Mouse (Mus musculus) hindbrain, embryonic 10.5 days (tissue): ENCODE data around the gene Hepacam. TPM values are rescaled to one million over a fixed set of nuclear protein-coding genes. Genes with fewer than 3 reads are reported as not detected.

Experiments used
- DNase-seq: peaks from one replicate; pipeline ENCODE4 v3.0.0-alpha.2; 2017; ENCODE audit warnings: low spot score
- H3K27ac ChIP-seq: fragments of 300-500 bp; sonication (generic); 2 replicates; pipeline ENCODE4 v1.5.1; 2016; ENCODE audit warnings: mild to moderate bottlenecking, moderate library complexity
- H3K27me3 ChIP-seq: fragments of 300-500 bp; sonication (generic); 2 replicates; pipeline ENCODE4 v1.6.1; 2016; ENCODE audit warnings: mild to moderate bottlenecking; ENCODE audit not compliant: poor library complexity, insufficient read depth, severe bottlenecking
- H3K36me3 ChIP-seq: fragments of 300-500 bp; sonication (generic); 2 replicates; pipeline ENCODE4 v1.6.1; 2016; ENCODE audit warnings: mild to moderate bottlenecking, moderate library complexity
- H3K4me1 ChIP-seq: fragments of 300-500 bp; sonication (generic); replicated peaks from 2 replicates; pipeline ENCODE4 v1.6.1; 2016; ENCODE audit warnings: mild to moderate bottlenecking
- H3K4me3 ChIP-seq: fragments of 300-500 bp; sonication (generic); 2 replicates; pipeline ENCODE4 v1.5.1; 2016; ENCODE audit warnings: mild to moderate bottlenecking, moderate library complexity
- H3K9me3 ChIP-seq: fragments of 300-500 bp; sonication (generic); 2 replicates; pipeline ENCODE4 v1.6.1; 2016; ENCODE audit warnings: mild to moderate bottlenecking, moderate library complexity
- WGBS: fragments of 180-500 bp; shearing (Covaris S2); methylation state at CpG from one replicate; pipeline ENCODE4 v1.1.7; 2016; 5-methylcytosine and 5-hydroxymethylcytosine counted together
- polyA plus RNA-seq: library from polyadenylated mRNA; unstranded; fragments of >200 nt; fragmentation: Nextera tagmentation; extraction: Ambion mirVana; gene quantifications from 2 replicates; pipeline ENCODE4 v1.2.1, GENCODE M21; 2016

Hepacam gene
- 0.51 TPM in 1 of 2 replicates, not detected in the other for polyA plus RNA-seq

GRCm38 (mm10) chr9:37367301-37368080 lies at the start of gene Hepacam:
Hepacam (plus strand) TSS chr9:37367351.
- no peaks in the 10 kb centered on the region for H3K27me3 ChIP-seq
- H3K9me3 ChIP-seq: no peaks in the 10 kb centered on the region
- DNase-seq: no peak
- no peak within 1 kb of the TSS for H3K27ac ChIP-seq
- no peak within 1 kb of the TSS for H3K4me3 ChIP-seq
- no peaks in the 10 kb centered on the region for H3K36me3 ChIP-seq
- H3K4me1 ChIP-seq: peaks cover 3% of the 10 kb centered on the region; the same call in 1 of the 2 replicates
- WGBS: 87% methylated on average over 17 of the region's 17 CpGs

GRCm38 (mm10) chr9:37329456-37329855 lies 37.7 kb upstream of the Hepacam start:
- H3K27me3 ChIP-seq: no peaks in the 10 kb centered on the region
- no peaks in the 10 kb centered on the region for H3K9me3 ChIP-seq
- H3K36me3 ChIP-seq: no peaks in the 10 kb centered on the region
- DNase-seq: no peak
- no peaks in the 10 kb centered on the region for H3K4me1 ChIP-seq
- H3K27ac ChIP-seq: no peak overlapping the region
- 47% methylated on average over 3 of the region's 3 CpGs for WGBS
- no peak overlapping the region for H3K4me3 ChIP-seq

GRCm38 (mm10) chr9:37345406-37345805 lies 21.7 kb upstream of the Hepacam start:
- DNase-seq: no peak
- peaks cover 14% of the 10 kb centered on the region for H3K4me1 ChIP-seq
- WGBS: 86% methylated on average over 3 of the region's 3 CpGs

GRCm38 (mm10) chr9:37347184-37347987 lies 19.8 kb upstream of the Hepacam start:
- Histone ChIP-seq H3K4me3 (peak overlapping the region; percentile 78), H3K4me1 (peaks cover 14% of the 10 kb centered on the region), H3K36me3 (peaks cover 9% of the 10 kb centered on the region), H3K27me3 (no peaks in the 10 kb centered on the region), H3K27ac (peak overlapping the region; percentile 96), H3K9me3 (no peaks in the 10 kb centered on the region)
- WGBS: 31% methylated on average over 12 of the region's 12 CpGs
- no peak for DNase-seq

More at GRCm38 (mm10) chr9:37345406-37345805, 21.7 kb upstream of the Hepacam start:
- Histone ChIP-seq H3K36me3 (peaks cover 27% of the 10 kb centered on the region), H3K9me3 (no peaks in the 10 kb centered on the region), H3K4me3 (no peak overlapping the region), H3K27me3 (no peaks in the 10 kb centered on the region), H3K27ac (no peak overlapping the region)

- under 1% methylated on average over 41 of the region's 41 CpGs for WGBS
- Histone ChIP-seq H3K4me1 (peaks cover 14% of the 10 kb centered on the region), H3K27ac (peak within 1 kb of the TSS; percentile 96), H3K27me3 (no peaks in the 10 kb centered on the region), H3K9me3 (no peaks in the 10 kb centered on the region), H3K36me3 (peaks cover 1% of the 10 kb centered on the region), H3K4me3 (peak within 1 kb of the TSS; percentile 78)
- peak; percentile 97 for DNase-seq
Measured at GRCm38 (mm10) chr9:37347988-37348642, 19.0 kb upstream of the Hepacam start, which contains the start of gene Ccdc15. Ccdc15 (minus strand) TSS chr9:37348432.

- H3K9me3 ChIP-seq: no peaks in the 10 kb centered on the region
- no peaks in the 10 kb centered on the region; the same call in 1 of the 2 replicates for H3K36me3 ChIP-seq
- 90% methylated on average over 3 of the region's 3 CpGs for WGBS
- H3K27me3 ChIP-seq: no peaks in the 10 kb centered on the region
- no peak for DNase-seq
- peak overlapping the region; percentile 96 for H3K27ac ChIP-seq
- peaks cover 14% of the 10 kb centered on the region for H3K4me1 ChIP-seq
- H3K4me3 ChIP-seq: peak overlapping the region; percentile 78
Measured at GRCm38 (mm10) chr9:37349050-37349449, 18.1 kb upstream of the Hepacam start.

GRCm38 (mm10) chr9:37351266-37351665 lies 15.9 kb upstream of the Hepacam start:
- no peak for DNase-seq
- 59% methylated on average over 2 of the region's 2 CpGs for WGBS
- Histone ChIP-seq H3K4me3 (no peak overlapping the region), H3K9me3 (no peaks in the 10 kb centered on the region), H3K27me3 (no peaks in the 10 kb centered on the region), H3K36me3 (no peaks in the 10 kb centered on the region), H3K4me1 (peaks cover 14% of the 10 kb centered on the region), H3K27ac (no peak overlapping the region)

GRCm38 (mm10) chr9:37354485-37354884 lies 12.7 kb upstream of the Hepacam start:
- H3K4me1 ChIP-seq: peaks cover 11% of the 10 kb centered on the region
- H3K36me3 ChIP-seq: no peaks in the 10 kb centered on the region
- 76% methylated on average over 1 of the region's 1 CpGs for WGBS
- no peaks in the 10 kb centered on the region for H3K27me3 ChIP-seq
- H3K27ac ChIP-seq: no peak overlapping the region
- no peak overlapping the region for H3K4me3 ChIP-seq
- DNase-seq: no peak
- H3K9me3 ChIP-seq: no peaks in the 10 kb centered on the region

GRCm38 (mm10) chr9:37358713-37359330 lies 8.3 kb upstream of the Hepacam start:
- WGBS: 72% methylated on average over 7 of the region's 7 CpGs
- Histone ChIP-seq H3K4me3 (no peak overlapping the region), H3K36me3 (no peaks in the 10 kb centered on the region), H3K4me1 (peaks cover 25% of the 10 kb centered on the region), H3K9me3 (no peaks in the 10 kb centered on the region), H3K27me3 (no peaks in the 10 kb centered on the region), H3K27ac (peak overlapping the region; percentile 85)
- DNase-seq: no peak

GRCm38 (mm10) chr9:37359331-37360220 lies 7.6 kb upstream of the Hepacam start:
- peak; percentile 77 for DNase-seq
- H3K27me3 ChIP-seq: no peaks in the 10 kb centered on the region
- H3K4me1 ChIP-seq: peaks cover 29% of the 10 kb centered on the region
- peak overlapping the region; percentile 85 for H3K27ac ChIP-seq
- H3K36me3 ChIP-seq: no peaks in the 10 kb centered on the region
- no peaks in the 10 kb centered on the region for H3K9me3 ChIP-seq
- peak overlapping the region; percentile 13; the same call in 1 of the 2 replicates for H3K4me3 ChIP-seq
- WGBS: 31% methylated on average over 6 of the region's 6 CpGs

- H3K27ac ChIP-seq: no peak overlapping the region
- no peak overlapping the region for H3K4me3 ChIP-seq
- DNase-seq: no peak
- peaks cover 29% of the 10 kb centered on the region for H3K4me1 ChIP-seq
- H3K27me3 ChIP-seq: no peaks in the 10 kb centered on the region
- no peaks in the 10 kb centered on the region for H3K9me3 ChIP-seq
- H3K36me3 ChIP-seq: no peaks in the 10 kb centered on the region
Measured at GRCm38 (mm10) chr9:37362084-37362483, 5.1 kb upstream of the Hepacam start.
